Mouse (Mus musculus): Measurements from ENCODE around the gene Pyy.

DNA sequence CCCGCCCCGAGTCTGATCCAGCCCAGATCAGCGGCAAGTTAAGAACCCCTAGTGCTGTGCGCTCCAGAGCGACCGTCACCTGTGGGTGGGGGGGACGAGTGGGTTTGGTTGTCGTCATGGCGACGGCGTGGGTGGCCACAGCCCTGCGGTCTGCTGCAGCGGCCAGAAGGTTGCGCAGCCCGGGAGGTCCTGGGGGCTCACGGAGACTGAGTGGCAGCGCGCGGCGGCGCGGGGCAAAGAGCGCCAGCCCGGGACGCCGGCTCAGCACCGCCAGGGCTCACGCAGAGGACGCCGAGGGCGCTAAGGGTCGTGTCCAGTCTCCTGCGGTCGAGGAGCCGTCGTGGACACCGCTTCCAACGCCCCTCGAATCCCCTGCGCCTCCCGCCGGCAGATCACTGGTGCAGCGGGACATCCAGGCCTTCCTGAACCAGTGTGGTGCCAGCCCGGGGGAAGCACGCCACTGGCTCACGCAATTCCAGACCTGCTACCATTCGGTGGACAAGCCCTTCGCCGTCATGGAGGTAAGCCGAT is 37.9 kb upstream of the Pyy start, which contains the start of gene Nags:
- no peak for TF ChIP-seq POLR2A (IDR thresholded peaks at IDR 0.05; ENCODE audit: insufficient read length, low read depth)
- no peak for TF ChIP-seq TCF12 (IDR thresholded peaks at IDR 0.05; ENCODE audit: insufficient read depth, poor library complexity, severe bottlenecking)
- no peak for TF ChIP-seq MYOG (IDR thresholded peaks at IDR 0.05; ENCODE audit: control insufficient read depth in 1 of 3, insufficient read depth in 1 of 3, insufficient read length in 2 of 3, low read depth in 2 of 3)
- TF ChIP-seq REST (IDR thresholded peaks at IDR 0.05; ENCODE audit: insufficient read depth, insufficient read length) = no peak
- TF ChIP-seq E2F4 (IDR thresholded peaks at IDR 0.05; ENCODE audit: insufficient read depth) = no peak
- TF ChIP-seq SRF (IDR thresholded peaks at IDR 0.05; ENCODE audit: control insufficient read depth, insufficient read length, low read depth) = no peak
- no peak for TF ChIP-seq MYOD1 (IDR thresholded peaks at IDR 0.05; ENCODE audit: control insufficient read depth in 1 of 3, insufficient read length in 2 of 3, low read depth in 2 of 3)
- no peak for TF ChIP-seq USF1 (IDR thresholded peaks at IDR 0.05; ENCODE audit: low read depth)
- TF ChIP-seq POLR2AphosphoS2 (IDR thresholded peaks at IDR 0.05; ENCODE audit: insufficient read length, low read depth) = no peak
- no peak for TF ChIP-seq CEBPB (IDR thresholded peaks at IDR 0.05; ENCODE audit: insufficient read depth, poor library complexity, severe bottlenecking)
- no peak for TF ChIP-seq MAX (IDR thresholded peaks at IDR 0.05; ENCODE audit: low read depth)
- TF ChIP-seq TCF3 (IDR thresholded peaks at IDR 0.05; ENCODE audit: insufficient read length, low read depth) = no peak
